Mouse (Mus musculus) heart, embryonic 10.5 days (tissue): ENCODE measurements around the gene Iqsec1. TPM values are rescaled to one million over a fixed set of nuclear protein-coding genes. Genes with fewer than 3 reads are reported as not detected.
"Not testable (repeated sequence)": the region's sequence is repeated elsewhere in the genome, so short reads cannot be mapped to it uniquely, and the experiment has no call there.

ENCODE experiments used
- DNase-seq: peaks from one replicate; pipeline ENCODE4 v3.0.0-alpha.2; 2017; ENCODE audit warnings: low spot score
- H3K27ac ChIP-seq: fragments of 300-500 bp; sonication (generic); 2 replicates; pipeline ENCODE4 v1.5.1; 2016; ENCODE audit warnings: mild to moderate bottlenecking
- H3K27me3 ChIP-seq: fragments of 300-500 bp; sonication (generic); 2 replicates; pipeline ENCODE4 v1.6.1; 2016; ENCODE audit warnings: mild to moderate bottlenecking; ENCODE audit not compliant: poor library complexity, insufficient read depth, severe bottlenecking
- H3K36me3 ChIP-seq: fragments of 300-500 bp; sonication (generic); 2 replicates; pipeline ENCODE4 v1.6.1; 2016; ENCODE audit warnings: mild to moderate bottlenecking, moderate library complexity
- H3K4me1 ChIP-seq: fragments of 300-500 bp; sonication (generic); 2 replicates; pipeline ENCODE4 v1.6.1; 2016; ENCODE audit warnings: mild to moderate bottlenecking
- H3K4me3 ChIP-seq: fragments of 300-500 bp; sonication (generic); 2 replicates; pipeline ENCODE4 v1.5.1; 2016; ENCODE audit warnings: mild to moderate bottlenecking, moderate library complexity
- H3K9me3 ChIP-seq: fragments of 300-500 bp; sonication (generic); 2 replicates; pipeline ENCODE4 v1.6.1; 2016; ENCODE audit warnings: mild to moderate bottlenecking, moderate library complexity
- WGBS: fragments of 180-500 bp; shearing (Covaris S2); methylation state at CpG from one replicate; pipeline ENCODE4 v1.1.7; 2016; 5-methylcytosine and 5-hydroxymethylcytosine counted together
- polyA plus RNA-seq: library from polyadenylated mRNA; unstranded; fragments of >200 nt; fragmentation: Nextera tagmentation; extraction: Ambion mirVana; gene quantifications from 2 replicates; pipeline ENCODE4 v1.2.1, GENCODE M21; 2016

Gene Iqsec1
- polyA plus RNA-seq, 1 experiment from 2014 or later = 12.1 TPM

DNA sequence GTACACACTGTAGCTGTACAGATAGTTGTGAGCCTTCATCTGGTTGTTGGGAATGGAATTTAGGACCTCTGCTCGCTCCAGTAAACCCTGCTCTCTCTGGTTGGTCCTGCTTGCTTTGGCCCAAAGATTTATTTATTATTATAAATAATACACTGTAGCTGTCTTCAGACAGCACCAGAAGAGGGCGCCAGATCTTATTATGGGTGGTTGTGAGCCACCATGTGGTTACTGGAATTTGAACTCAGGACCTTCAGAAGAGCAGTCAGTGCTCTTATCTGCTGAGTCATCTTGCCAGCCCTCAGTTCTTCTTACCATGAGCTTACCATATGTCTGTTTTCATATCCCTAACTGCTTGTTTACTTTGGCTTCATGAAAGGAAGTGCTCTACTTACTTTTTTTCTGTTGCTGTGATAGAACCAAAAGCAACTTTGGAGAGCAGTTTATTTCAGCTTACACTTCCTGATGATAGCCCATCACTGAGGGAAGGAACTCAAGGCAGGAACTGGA is 332.1 kb downstream of the Iqsec1 start:
- not testable (repeated sequence) for H3K36me3 ChIP-seq, H3K4me3 ChIP-seq, H3K27me3 ChIP-seq, DNase-seq, H3K9me3 ChIP-seq, H3K27ac ChIP-seq
- WGBS = 67% methylated on average over 2 of the region's 2 CpGs
- peaks cover 33% of the 10 kb centered on the region for H3K4me1 ChIP-seq

DNA sequence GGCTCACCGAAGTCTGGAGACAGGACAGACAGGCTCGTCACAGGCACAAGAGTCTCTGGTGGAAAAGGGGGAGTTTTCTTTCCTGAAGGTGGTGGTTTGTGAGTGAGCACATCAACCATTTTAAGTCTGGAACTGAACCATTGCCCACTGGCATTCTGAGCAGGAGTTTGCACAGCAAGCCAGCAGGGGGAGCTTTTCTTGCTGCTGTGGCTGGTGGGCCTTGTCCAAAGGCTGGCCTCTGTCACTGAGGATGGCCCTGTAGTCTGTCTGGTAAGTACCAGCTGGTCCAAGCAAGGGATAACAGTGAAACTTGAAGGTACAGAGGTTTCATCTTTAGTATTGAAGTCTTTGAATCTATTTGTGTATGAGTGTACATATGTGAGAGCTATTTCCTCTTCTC is 334.7 kb downstream of the Iqsec1 start:
- Histone ChIP-seq H3K9me3 (no peaks in the 10 kb centered on the region), H3K27me3 (no peaks in the 10 kb centered on the region), H3K36me3 (no peaks in the 10 kb centered on the region), H3K27ac (no peak overlapping the region), H3K4me1 (peaks cover 13% of the 10 kb centered on the region), H3K4me3 (no peak overlapping the region)
- 47% methylated on average over 2 of the region's 2 CpGs for WGBS
- no peak for DNase-seq

DNA sequence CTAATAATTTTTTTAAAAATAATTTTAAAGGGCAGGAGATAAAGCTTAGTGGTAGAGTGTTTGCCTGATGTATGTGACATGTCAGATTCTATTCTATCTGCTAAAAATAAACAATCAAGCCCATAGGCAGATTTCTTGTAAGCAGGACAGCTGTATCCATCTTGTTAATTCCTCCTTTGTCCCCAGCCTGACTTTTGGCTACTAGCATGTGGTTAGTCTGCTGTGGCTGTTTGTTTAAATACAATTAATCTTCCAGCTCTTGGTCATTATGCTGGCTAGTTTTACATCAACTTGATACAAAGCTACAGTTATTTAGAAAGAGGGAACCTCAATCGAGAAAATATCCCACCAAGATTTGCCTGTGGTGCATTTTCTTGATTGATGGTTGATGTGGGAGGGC is 337.9 kb downstream of the Iqsec1 start:
- Histone ChIP-seq H3K27ac (no peak overlapping the region), H3K27me3 (no peaks in the 10 kb centered on the region), H3K36me3 (no peaks in the 10 kb centered on the region; the same call in 1 of the 2 replicates), H3K4me1 (peaks cover 6% of the 10 kb centered on the region), H3K4me3 (no peak overlapping the region), H3K9me3 (no peaks in the 10 kb centered on the region)
- no peak for DNase-seq
- WGBS = 74% methylated on average over 1 of the region's 1 CpGs

DNA sequence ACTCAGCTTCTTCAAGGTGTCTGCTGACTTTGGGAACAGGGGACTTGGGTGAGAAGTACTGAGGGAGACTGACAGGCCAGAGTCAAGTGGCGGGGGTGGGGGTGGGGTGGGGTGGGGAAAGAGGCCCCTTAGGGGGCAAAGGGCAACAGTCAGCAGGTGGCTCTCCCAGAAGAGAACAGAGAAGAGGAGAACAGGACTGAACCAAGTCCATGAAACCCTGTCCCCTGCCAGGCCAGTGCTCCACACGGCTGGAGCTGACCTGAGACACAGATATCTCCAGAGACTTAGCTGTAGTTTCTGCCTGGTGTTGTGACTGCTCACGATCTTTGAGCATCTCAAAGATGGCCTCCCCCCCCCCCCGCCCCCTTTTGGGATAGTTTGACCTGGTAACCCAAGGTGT is 339.2 kb downstream of the Iqsec1 start:
- DNase-seq = no peak
- H3K27me3 ChIP-seq = no peaks in the 10 kb centered on the region
- 50% methylated on average over 4 of the region's 4 CpGs for WGBS
- no peak overlapping the region for H3K27ac ChIP-seq
- H3K9me3 ChIP-seq = no peaks in the 10 kb centered on the region
- H3K36me3 ChIP-seq = no peaks in the 10 kb centered on the region; the same call in 1 of the 2 replicates
- peaks cover 18% of the 10 kb centered on the region for H3K4me1 ChIP-seq
- H3K4me3 ChIP-seq = no peak overlapping the region

DNA sequence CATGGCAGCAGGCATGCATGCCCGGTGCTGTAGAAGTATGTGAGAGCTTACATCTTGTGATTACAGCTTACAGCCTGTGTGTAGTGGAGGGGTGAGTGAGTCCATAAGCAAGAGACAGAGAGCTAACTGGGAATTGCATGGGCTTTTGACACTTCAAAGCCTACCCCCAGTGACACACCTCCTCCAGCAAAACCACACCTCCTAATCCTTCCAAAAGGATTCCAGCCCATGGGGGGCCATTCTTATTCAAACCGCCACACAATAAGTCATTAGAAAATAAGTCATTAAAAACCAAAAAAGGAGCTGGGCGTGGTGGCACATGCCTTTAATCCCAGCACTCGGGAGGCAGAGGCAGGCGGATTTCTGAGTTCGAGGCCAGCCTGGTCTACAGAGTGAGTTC is 340.1 kb downstream of the Iqsec1 start:
- Histone ChIP-seq H3K4me3 (no peak overlapping the region), H3K4me1 (peaks cover 20% of the 10 kb centered on the region), H3K9me3 (no peaks in the 10 kb centered on the region), H3K27ac (no peak overlapping the region), H3K27me3 (no peaks in the 10 kb centered on the region), H3K36me3 (no peaks in the 10 kb centered on the region; the same call in 1 of the 2 replicates)
- DNase-seq = no peak
- WGBS = 94% methylated on average over 6 of the region's 6 CpGs

DNA sequence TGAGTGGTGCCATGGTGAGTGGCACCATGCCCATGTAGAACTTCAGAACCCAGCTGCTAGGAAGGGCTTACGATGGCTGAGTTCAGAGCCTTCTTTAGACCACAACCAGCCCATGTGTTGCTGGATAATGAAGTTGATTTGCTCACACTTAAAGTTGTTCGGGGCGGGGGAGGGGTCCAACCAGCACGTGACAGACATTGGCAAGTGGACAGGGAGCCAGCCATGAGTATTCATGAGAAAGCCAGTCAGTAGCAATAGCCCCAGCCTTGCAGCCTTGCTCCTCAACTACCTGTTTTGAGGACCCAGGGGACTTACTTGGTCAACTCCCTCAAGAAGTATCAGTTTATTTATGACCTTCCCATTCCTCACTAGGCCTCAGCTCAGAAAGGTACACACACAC is 343.5 kb downstream of the Iqsec1 start:
- Histone ChIP-seq H3K27me3 (no peaks in the 10 kb centered on the region), H3K27ac (no peak overlapping the region), H3K4me1 (peaks cover 20% of the 10 kb centered on the region), H3K36me3 (no peaks in the 10 kb centered on the region; the same call in 1 of the 2 replicates), H3K4me3 (no peak overlapping the region), H3K9me3 (no peaks in the 10 kb centered on the region)
- 73% methylated on average over 4 of the region's 4 CpGs for WGBS
- no peak for DNase-seq

DNA sequence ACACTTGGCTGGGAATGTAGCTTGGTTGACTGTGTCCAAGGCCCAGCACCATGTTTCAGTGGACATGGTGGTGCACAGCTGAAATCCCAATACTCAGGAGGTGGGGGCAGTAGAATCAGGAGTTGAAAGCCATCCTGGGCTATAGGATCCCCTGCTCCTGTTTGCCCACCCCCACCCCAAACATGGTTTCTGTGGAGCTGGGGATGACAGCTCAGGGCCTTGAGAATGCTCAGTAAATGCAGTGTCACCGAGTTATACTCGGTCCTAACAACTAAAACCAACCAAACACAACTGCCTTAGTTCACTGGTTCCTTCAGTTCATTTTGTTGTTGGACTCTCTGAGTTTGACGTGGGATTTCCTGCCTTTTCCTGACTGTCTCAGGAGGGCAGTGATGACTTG is 345.4 kb downstream of the Iqsec1 start:
- Histone ChIP-seq H3K27ac (no peak overlapping the region), H3K9me3 (no peaks in the 10 kb centered on the region), H3K4me3 (no peak overlapping the region), H3K36me3 (peaks cover 8% of the 10 kb centered on the region), H3K4me1 (0 out of 2 replicates have a peak, but pooled peaks cover 14% of the 10 kb centered on the region), H3K27me3 (no peaks in the 10 kb centered on the region)
- no peak for DNase-seq
- WGBS = 80% methylated on average over 3 of the region's 3 CpGs

DNA sequence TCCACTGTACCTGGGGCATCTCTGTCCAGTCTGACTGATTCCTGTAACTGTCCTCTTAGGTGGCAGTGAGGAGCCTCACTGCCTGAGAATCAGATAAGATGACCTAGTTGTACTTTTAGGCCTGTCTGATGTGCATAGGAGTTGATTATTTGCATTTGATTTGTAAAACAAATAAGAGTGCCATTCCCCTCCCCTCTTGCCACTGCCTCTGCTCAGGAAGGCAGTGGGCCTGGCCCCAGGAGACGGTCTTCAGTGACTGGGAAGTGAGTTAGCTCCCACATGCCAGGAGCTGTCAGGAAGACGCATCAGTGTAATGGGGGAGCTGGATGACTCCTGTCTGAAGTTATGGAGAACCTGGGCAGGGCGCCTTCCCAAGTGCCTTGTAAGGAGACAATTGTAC is 352.9 kb downstream of the Iqsec1 start:
- no peak for DNase-seq
- no peak overlapping the region for H3K27ac ChIP-seq
- H3K27me3 ChIP-seq = no peaks in the 10 kb centered on the region
- no peaks in the 10 kb centered on the region for H3K9me3 ChIP-seq
- H3K36me3 ChIP-seq = peaks cover 19% of the 10 kb centered on the region
- H3K4me3 ChIP-seq = no peak overlapping the region
- WGBS = 60% methylated on average over 3 of the region's 3 CpGs
- peaks cover 13% of the 10 kb centered on the region for H3K4me1 ChIP-seq

DNA sequence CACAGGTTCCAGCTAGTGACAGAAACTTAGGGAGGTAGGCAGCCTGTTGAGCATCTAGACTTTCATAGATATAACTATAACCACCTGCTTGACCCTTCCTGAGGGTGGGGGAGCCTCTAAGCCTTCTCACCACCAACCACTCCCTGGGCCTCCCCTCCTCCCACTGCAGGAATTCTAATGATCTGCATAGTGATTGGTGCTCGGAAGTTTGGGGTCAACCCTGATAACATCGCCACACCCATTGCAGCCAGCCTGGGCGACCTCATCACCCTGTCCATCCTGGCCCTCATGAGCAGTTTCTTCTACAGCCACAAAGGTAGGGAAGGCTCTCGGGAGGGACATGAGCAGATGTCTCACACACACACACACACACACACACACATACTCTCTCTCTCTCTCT is 353.4 kb downstream of the Iqsec1 start:
- 22% methylated on average over 4 of the region's 4 CpGs for WGBS
- no peak overlapping the region for H3K4me3 ChIP-seq
- no peaks in the 10 kb centered on the region for H3K27me3 ChIP-seq

DNA sequence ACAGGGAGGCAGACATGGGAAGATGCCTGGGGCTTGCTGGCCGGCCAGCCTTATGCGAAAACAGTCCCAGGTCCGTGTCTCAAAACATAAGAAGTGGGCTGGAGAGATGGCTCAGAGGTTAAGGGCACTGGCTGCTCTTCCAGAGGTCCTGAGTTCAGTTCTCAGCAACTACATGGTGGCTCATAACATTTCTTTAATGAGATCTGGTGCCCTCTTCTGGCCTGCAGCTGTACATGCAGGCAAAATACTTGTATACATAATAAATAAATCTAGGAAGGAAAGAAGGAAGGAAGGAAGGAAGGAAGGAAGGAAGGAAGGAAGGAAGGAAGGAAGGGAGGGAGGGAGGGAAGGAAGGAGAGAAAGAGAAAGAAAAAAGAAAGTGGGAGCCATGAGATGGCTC is 356.0 kb downstream of the Iqsec1 start:
- peaks cover 11% of the 10 kb centered on the region; the same call in 1 of the 2 replicates for H3K36me3 ChIP-seq
- not testable (repeated sequence) for H3K4me3 ChIP-seq, H3K9me3 ChIP-seq, H3K27ac ChIP-seq, H3K27me3 ChIP-seq, DNase-seq
- peaks cover 13% of the 10 kb centered on the region for H3K4me1 ChIP-seq
- 57% methylated on average over 3 of the region's 3 CpGs for WGBS

More for the DNA sequence above, 353.4 kb downstream of the Iqsec1 start:
- peaks cover 13% of the 10 kb centered on the region for H3K4me1 ChIP-seq
- H3K36me3 ChIP-seq = peaks cover 23% of the 10 kb centered on the region
- H3K27ac ChIP-seq = no peak overlapping the region
- no peak for DNase-seq
- no peaks in the 10 kb centered on the region for H3K9me3 ChIP-seq

DNA sequence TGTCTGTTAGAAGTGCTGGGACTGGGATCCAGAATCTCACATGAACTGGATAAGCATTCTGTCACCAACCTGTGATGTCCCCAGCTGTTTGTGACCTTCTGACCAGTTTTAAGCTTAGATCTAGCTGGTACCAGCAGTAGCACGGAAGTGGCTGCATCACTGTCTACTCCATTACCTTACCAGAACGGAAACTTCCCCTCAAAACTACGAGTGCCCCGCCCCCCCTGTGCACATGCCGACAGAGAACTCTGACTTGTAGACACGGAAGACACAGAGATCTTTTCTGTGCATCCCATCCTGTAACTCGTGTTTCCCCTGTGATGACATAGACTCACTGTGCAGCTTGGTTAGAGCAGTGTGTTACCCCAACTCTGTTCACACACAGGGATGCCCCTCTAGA is 358.1 kb downstream of the Iqsec1 start:
- 88% methylated on average over 7 of the region's 7 CpGs for WGBS
- no peaks in the 10 kb centered on the region for H3K9me3 ChIP-seq
- peaks cover 8% of the 10 kb centered on the region for H3K4me1 ChIP-seq
- H3K27me3 ChIP-seq = no peaks in the 10 kb centered on the region
- H3K36me3 ChIP-seq = peaks cover 14% of the 10 kb centered on the region; the same call in 1 of the 2 replicates
- no peak overlapping the region for H3K27ac ChIP-seq
- H3K4me3 ChIP-seq = no peak overlapping the region
- DNase-seq = no peak

DNA sequence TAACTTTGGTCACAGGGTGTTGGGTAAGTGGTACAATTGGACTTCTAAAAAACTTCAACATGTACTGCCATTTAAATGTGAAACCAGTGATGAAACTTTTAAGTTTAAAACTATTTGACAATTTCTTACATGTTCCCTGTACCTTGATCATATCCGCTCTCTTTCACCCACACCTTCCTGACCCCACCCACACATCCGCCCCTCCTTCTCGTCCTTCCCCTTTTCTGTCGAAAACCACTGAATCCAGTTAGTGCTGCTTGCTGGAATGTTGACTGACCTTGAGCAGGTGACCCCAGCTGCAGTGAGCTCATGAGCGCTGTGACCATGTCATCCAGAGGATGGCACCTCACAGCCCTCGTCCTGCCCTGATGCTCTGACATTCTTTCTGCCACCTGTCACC is 359.0 kb downstream of the Iqsec1 start:
- no peak for DNase-seq
- no peaks in the 10 kb centered on the region for H3K9me3 ChIP-seq
- peaks cover 9% of the 10 kb centered on the region for H3K4me1 ChIP-seq
- H3K4me3 ChIP-seq = no peak overlapping the region
- WGBS = 73% methylated on average over 6 of the region's 6 CpGs
- H3K27ac ChIP-seq = no peak overlapping the region
- H3K27me3 ChIP-seq = no peaks in the 10 kb centered on the region
- H3K36me3 ChIP-seq = peaks cover 17% of the 10 kb centered on the region; the same call in 1 of the 2 replicates

DNA sequence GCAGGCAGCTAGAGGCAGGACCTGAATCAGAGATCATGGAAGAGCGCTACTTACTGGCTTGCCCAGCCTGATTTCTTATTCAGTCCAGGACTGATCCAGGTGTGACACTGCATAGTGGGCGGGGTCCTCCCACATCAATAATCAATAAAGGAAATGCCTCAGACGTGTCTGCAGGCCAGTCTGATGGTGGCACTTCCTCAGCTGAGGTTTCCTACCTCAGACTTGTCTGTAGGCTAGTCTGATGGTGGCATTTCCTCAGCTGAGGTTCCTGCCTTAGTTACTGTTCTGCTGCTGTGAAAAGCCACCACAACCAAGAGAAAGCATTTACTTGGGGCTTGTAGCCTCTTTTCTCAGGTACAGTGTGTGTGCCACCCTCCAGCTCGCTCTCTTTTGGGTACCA is 360.9 kb downstream of the Iqsec1 start:
- no peaks in the 10 kb centered on the region for H3K27me3 ChIP-seq
- WGBS = 84% methylated on average over 4 of the region's 4 CpGs
- no peak overlapping the region for H3K4me3 ChIP-seq
- peaks cover 17% of the 10 kb centered on the region; the same call in 1 of the 2 replicates for H3K36me3 ChIP-seq
- no peak for DNase-seq
- peaks cover 27% of the 10 kb centered on the region for H3K4me1 ChIP-seq
- no peaks in the 10 kb centered on the region for H3K9me3 ChIP-seq
- no peak overlapping the region for H3K27ac ChIP-seq
